Mouse (Mus musculus) gonadal fat pad, adult 2 months (tissue): ENCODE measurements around the gene Sf3a1. TPM values are rescaled to one million over a fixed set of nuclear protein-coding genes. Genes with fewer than 3 reads are reported as not detected.
A peak's percentile ranks its signal among the peaks of the same experiment; 100 is the strongest.

ENCODE experiments used
- DNase-seq: peaks from one replicate; pipeline ENCODE4 v3.0.0-alpha.2; 2012; ENCODE audit warnings: low read depth
- polyA plus RNA-seq: library from polyadenylated mRNA; depleted of rRNA; stranded (reverse); fragments of >200 nt; gene quantifications from 2 replicates; pipeline ENCODE4 v1.2.3, GENCODE M21; 2012; rRNA removed

Sf3a1 gene
- polyA plus RNA-seq, 1 experiment: 22.0 TPM

DNA sequence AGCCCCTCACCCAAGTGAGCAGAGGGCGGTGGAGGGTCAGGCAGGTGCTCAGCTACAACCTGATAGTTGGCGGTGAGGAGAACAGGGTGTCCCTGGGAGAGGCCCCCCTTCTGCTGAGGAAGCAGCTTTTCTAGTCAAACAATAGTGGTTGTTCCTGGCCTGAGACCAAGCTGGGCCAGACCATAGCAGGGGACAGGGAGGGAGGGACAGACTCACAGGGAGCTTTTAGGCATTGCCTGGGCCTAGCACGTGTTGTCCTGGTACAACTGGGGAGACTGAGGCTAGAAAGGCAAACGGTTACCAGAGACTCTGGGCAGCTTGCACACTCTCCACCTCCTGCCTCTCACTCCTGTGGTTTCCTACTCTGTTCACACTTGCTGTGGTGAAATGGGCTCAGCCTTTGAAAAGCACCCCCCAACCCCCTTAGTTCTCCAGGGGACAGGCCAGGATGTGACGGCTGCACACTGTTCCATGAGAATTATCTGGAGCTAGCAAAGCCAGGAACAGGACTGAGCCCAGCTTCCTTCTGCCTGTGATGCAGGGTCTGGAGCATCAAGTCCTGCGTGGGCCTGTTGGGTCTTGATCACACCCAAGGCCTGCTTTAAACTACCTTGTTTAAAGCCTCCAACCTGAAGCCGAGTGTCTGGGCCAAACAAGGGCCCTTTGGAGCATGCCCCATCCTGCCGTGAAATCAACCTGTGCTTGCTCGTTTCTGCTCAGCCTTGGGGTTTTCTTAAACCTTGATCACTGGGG, 56.3 kb downstream of the Sf3a1 start:
- DNase-seq: peak; percentile 80

DNA sequence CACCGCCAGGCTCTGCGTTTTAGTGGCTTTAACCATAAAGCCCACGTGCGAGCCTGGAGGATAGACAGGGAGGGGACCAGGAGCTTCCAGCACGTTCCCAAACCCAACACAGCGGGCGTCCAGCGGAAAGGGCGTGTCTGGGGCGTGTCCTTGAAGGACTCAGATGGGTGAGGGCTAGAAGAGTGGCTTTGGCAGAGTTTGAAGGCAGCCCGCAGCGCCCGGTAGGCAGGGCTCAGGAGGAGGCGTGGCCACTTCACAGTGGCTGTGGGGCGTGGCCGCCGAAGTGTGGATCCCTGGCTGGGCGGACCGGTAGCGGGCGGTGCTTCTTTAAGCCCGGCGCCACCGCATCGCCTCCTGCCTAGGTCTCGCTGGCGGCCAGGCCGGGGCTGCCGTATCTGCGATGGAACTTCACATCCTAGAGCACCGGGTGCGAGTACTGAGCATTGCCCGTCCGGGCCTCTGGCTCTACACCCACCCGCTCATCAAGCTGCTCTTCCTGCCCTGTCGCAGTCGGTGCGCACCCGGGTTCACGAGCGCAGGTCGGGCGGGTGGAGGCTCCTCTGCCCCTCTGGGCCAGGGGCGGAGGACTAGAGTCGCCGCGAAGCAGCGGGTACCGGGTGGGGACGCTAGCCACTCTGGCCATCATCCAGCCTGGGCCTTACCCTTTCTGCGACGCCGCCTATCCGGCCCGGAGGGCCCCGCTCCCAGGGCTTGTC, 57.9 kb downstream of the Sf3a1 start, which contains the start of gene Castor1:
Gene Castor1 (plus strand): TSS at position 312 of the 716 bp plus-strand sequence.
- DNase-seq: no peak

DNA sequence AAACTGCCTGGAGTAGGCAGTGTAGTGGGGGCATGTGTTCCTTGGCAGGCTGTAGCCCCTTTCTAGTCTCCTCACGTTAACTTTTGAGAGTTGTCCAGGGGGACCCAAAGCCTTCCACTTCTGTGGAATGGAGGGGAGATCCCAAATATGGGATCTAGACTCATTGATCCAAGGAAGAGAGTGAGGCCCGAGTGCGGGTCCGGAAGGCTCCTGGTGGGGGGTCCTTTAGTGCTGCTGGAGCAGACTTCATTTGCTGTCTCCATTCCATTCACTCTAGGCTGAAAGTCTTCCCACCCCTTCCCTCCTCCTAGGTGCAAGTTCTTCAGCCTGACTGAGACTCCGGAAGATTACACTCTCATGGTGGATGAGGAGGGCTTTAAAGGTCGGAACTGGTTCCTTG, 58.5 kb downstream of the Sf3a1 start:
- no peak for DNase-seq

DNA sequence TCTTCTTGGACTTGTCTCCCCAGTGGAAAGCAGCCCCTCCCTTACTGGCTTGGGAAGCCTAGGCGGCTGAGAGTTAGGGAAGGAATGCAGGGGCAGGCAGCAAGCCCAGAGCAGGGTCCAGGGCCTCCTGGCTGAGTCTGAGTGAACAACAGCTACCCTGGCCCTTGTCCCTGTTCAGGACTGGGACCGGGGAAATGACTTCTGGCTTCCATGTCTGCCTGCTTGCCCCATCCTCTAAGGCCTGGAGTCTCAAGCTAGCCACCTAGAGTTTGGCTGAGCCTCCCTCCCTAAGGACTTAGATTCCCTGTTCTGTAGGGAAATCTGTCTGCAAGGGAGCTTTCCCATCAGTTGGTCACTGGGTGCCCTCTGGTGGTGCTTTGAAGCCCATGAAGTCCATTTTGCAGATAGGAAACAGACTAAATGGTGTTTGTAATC, 59.2 kb downstream of the Sf3a1 start:
- DNase-seq: no peak

DNA sequence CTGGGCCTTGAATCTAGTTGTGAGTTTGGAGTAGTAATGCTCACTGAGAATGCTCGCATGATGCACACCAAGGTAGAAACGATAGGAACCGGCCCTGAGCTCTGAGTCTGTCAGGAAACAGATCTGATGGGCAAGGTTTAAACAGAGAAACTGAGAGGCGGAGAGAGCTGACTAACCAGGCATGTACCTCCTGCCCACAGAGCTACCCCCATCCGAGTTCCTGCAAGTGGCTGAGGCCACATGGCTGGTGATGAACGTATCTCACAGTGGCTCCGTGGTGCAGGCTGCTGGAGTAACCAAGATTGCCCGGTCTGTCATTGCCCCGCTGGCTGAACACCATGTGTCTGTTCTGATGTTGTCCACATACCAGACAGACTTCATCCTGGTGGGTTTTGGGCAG, 59.8 kb downstream of the Sf3a1 start:
- DNase-seq: no peak

DNA sequence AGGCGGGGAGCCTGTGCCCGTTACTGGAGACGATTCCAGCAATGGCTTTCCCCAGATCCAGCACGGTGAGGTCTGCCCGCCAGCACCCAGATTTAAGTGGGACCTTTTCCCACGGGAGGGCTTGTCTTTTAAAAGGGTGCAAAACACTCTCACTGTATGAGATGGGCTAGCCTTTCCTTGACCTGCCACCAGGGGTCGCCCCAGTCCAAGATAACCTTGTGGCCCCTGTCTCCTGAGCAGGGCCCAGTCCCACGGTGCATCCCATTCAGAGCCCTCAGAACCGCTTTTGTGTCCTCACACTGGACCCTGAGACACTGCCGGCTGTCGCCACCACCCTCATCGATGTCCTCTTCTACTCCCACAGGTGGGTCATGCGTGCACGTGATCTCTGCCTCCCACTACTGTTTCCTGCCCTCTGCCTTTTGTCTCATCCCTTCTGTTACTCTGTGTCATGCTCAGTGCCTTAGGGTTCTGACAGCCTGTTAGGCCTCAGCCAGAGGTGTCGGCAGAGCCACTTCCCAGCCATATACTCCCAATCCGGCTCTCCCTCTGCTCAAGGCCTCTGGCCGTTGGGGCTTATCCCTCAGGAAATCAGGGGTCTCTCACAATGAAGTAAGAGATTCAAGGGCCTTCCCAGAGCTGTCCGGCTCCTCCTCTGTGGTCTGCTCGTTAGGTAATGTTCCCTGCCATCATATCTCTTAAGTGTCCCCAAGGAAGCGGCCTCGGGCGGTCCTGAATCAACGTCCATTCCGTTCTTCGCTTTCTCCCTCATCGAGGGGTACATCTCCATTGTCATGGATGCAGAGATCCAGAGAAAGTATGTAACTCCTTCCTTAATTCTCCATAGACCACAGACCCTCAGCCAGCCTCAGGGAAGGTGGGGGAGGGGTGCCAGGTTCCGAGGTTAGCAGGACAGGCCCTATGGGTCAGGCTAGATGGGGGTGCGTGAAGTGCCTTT, 60.6 kb downstream of the Sf3a1 start:
- no peak for DNase-seq

DNA sequence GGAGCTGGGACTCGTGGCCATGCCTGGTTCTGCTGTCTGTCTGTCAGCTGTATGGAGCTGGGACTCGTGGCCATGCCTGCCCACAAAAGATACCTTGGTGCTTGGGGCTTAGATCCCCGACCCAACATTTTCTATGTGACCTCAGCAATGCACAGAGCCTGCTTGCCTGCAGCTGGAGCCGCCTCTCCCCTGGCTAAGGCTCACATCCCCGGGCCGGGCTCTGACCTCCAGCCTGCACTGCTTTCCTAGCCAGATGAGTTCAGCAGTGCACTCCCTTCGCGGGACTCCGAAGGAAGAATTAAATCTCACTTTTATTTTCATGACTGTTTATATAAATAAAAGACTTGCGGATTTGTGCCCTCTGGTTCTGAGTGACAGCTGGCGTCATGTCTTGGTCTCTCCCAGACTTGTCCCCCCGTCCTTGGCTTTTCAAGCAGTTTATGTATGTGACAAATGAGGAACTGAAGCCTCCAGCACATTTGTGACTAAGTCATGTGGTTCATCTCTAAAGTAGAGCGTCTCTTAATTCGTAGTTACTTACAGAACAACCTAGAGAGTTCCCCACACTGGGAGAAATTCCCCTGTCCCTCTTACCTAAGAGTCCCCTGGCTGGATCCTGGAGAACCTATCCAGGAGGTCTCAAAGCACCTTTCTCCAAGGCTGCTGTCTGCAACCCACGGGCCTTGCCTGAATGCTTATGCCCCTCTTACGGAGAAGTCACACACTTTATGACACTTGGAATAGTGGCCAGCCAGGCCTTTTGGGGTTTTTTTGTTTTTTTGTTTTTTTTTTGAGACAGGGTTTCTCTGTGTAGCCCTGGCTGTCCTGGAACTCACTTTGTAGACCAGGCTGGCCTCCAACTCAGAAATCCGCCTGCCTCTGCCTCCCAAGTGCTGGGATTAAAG, 62.1 kb downstream of the Sf3a1 start:
- DNase-seq: no peak

DNA sequence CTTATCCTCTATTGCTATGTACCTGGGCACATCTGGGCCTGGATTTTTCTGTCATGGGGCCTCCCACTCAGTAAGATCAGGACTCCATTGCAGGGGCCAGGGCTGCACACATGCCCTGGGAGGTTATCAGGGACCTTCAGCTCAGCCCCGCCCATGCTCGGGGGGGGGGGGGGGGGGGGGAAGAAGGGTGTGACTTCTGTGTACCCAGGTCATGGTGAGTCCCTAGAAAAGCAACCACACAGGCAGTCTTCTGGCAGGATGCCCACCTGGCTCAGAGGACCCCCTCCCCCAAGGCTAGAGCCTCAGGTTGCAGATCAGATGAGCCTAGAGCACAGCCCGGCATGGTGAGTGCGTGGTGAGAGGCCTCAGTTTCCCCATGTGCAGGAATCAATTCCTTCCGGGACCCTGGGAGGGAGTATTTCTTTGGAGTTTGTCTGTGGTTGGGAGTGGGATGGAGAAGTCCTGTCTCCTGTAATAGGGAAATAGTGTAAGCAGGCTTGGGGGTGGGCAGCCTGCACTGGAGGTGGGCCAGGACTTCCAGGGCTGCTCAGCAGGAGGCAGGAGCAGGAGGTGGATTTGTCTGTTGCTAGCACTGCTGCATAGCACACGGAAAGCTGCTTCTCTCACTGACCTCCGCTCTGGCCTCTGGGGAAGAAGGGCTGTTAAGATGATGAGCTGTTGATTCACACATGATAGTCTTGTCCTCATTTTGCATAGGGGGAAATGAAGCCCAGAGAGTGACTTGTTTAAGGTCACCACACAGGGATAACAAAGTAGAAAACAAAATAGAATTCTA, 63.4 kb downstream of the Sf3a1 start:
- DNase-seq: no peak

DNA sequence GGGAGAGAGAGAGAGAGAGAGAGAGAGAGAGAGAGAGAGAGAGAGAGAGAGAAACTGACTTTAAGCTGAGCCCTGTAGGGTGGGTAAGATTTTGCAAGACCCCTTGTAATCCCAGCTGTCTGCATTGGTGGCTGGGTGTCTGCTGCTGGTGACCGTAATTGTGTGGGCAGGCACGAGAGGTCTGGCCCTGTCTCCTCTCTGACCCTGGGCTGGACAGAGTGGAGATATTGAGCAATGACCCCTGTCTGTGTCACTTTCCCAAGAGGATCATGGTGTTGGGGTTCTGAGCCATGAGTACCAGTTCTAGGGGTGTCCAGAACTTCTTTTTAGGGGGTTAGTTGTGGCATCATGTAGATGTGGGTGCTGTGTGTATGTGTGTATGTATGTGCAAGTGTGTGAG, 64.1 kb downstream of the Sf3a1 start:
- DNase-seq: no peak

DNA sequence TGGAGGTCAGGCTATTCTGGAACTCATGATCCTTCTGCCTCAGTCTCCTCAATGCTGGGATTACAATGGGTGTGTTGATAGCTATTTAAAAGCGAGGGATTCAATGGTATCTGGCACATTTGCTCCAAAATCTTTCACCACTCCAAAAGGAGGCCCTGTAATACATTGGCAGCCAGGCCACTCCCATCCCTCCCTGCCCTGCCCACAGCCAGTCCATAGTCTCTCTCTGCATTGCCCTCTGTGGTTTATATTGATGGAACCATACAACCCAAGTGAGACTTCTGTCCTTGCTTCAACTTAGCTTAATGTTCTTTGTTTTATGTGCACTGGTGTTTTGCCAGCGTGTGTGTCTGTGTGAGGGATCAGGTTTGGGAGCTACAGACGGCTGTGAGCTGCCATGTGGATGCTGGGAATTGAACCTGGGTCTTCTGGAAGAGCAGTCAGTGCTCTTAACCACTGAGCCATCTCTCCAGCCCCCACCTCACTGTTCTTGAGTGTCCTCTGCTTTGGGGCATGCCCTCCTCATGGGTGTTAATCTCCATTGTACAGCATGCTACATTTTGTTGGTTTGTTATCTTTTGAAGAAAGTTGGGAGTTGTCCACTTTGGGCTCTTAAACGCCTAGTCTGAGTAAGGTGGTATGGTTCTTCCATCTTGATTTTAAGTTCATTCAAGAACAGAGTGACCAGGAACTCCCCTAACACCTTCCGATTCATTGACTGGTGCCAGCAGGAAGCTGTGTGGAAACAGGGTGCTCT, 66.6 kb downstream of the Sf3a1 start:
- no peak for DNase-seq

DNA sequence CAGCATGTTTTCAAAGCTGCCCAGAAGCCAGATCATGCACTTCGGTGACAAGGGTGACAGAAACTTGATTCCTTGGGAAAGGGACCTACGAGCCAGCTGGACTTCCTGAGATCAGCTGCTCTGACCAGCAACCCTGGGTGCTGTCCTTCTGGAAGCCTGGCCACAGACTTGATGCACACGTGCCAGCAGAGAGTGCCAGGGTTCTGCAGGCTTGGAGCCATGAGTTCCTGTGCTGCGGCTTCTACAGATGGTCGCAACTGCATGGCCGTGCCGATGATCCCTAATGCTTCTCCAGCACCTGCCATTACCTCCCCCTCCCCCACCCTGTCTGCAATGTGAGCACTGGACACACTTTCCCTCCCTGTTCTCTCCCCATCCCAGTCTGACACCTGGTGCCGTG, 68.3 kb downstream of the Sf3a1 start:
- DNase-seq: no peak

DNA sequence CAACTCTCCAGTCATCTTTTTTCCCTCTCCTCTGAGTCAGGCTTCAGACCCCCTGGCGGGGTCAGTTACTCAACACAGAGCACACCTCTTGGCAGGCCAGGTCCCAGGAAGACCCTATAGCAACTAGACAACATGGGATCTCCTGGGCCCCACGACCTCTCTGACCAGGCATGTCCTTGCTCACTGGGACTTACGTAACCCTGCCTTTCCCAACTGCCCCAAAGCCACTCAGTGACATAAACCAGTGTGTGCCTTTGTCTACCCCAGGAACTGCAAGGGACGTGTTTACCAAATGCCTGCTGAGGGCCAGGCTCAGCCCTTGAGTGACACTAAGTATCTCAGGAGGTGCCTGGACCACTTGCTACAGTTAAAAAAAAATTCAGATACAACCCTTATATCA, 69.7 kb downstream of the Sf3a1 start:
- DNase-seq: no peak

DNA sequence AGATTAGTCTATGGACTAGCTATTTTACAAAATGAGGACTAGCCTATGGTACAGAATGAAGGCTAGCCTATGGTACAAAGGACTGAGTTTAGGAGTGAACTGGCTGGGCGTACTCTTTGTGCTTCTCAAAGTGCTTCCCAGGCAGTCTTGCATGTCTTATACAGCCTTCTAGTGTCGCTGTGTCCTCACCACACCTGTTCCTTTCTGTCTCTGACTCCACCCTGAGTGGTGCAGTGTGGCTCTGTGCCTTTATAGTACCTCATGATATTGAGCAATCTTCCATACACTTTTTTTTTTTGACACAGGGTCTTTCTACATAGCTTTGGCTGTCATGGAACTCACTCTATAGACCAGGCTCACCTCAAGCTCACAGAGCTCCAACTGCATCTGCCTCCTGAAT, 71.3 kb downstream of the Sf3a1 start:
- DNase-seq: no peak

Other genes starting within 250 kb of the Sf3a1 start
- 9.3 and 9.6 TPM in 2 replicates for gene Slc35e4, start 245.7 kb upstream of the Sf3a1 start, polyA plus RNA-seq
- 151 and 176 TPM in 2 replicates for gene Tcn2, start 228.2 kb upstream of the Sf3a1 start, polyA plus RNA-seq
- gene Pes1, start 196.4 kb upstream of the Sf3a1 start, polyA plus RNA-seq: 33.2 and 38.7 TPM in 2 replicates
- gene 4930556J24Rik, start 183.6 kb upstream of the Sf3a1 start, polyA plus RNA-seq: not detected in 2 replicates
- 1.1 and 1.3 TPM in 2 replicates for gene Gal3st1, start 176.7 kb upstream of the Sf3a1 start, polyA plus RNA-seq
- 3.8 and 4.6 TPM in 2 replicates for gene Sec14l4, start 128.9 kb upstream of the Sf3a1 start, polyA plus RNA-seq
- 0.07 and 0.71 TPM in 2 replicates for gene Sec14l3, start 95.5 kb upstream of the Sf3a1 start, polyA plus RNA-seq
- gene Mtfp1, start 64.9 kb upstream of the Sf3a1 start, polyA plus RNA-seq: 7.9 and 9.5 TPM in 2 replicates
- gene Sec14l2, start 36.9 kb upstream of the Sf3a1 start, polyA plus RNA-seq: 15.2 and 19.6 TPM in 2 replicates
- gene Rnf215, start 25.1 kb upstream of the Sf3a1 start, polyA plus RNA-seq: 21.2 and 23.4 TPM in 2 replicates
- 8.5 and 9.3 TPM in 2 replicates for gene Ccdc157, start 57 bp upstream of the Sf3a1 start, polyA plus RNA-seq
- 46.5 and 50.7 TPM in 2 replicates for gene Tbc1d10a, start 26.4 kb downstream of the Sf3a1 start, polyA plus RNA-seq
- gene Castor1, start 57.9 kb downstream of the Sf3a1 start, polyA plus RNA-seq: 17.6 and 20.5 TPM in 2 replicates
- 0.14 and 0.38 TPM in 2 replicates for gene Osm, start 76.1 kb downstream of the Sf3a1 start, polyA plus RNA-seq
- 1.4 and 2.4 TPM in 2 replicates for gene Lif, start 97.2 kb downstream of the Sf3a1 start, polyA plus RNA-seq